Mouse (Mus musculus): Measurements from ENCODE around the gene 4930524J08Rik. TPM values are rescaled to one million over a fixed set of nuclear protein-coding genes. Genes with fewer than 3 reads are reported as not detected.

Gene 4930524J08Rik
- polyA plus RNA-seq (2015; fragmentation: Nextera tagmentation; extraction: Ambion mirVana) = 0.40 and 0.48 TPM in 2 replicates

- ATAC-seq (ENCODE audit: low read depth) = peak; percentile 95
- Histone ChIP-seq H3K9ac (ENCODE audit: low read depth, low read length) (peak within 1 kb of the TSS; percentile 97), H3K4me2 (ENCODE audit: low read depth, low read length) (peak within 1 kb of the TSS; percentile 95), H3K4me1 (ENCODE audit: control insufficient read depth, low read depth, low read length) (peaks cover 21% of the 10 kb centered on the region), H3K36me3 (ENCODE audit: control insufficient read depth, insufficient read depth) (0 out of 2 replicates have a peak, but pooled peaks cover 3% of the 10 kb centered on the region), H3K27me3 (ENCODE audit: control insufficient read depth, insufficient read depth, low read depth, low read length) (no peaks in the 10 kb centered on the region), H3K27ac (ENCODE audit: low read length) (peak within 1 kb of the TSS; percentile 95), H3K9me3 (replicated peaks; ENCODE audit: control insufficient read depth, low read length) (no peaks in the 10 kb centered on the region), H3K4me3 (ENCODE audit: low read depth, low read length) (peak within 1 kb of the TSS; percentile 97)
- under 1% methylated on average over 87 of the region's 97 CpGs for WGBS (ENCODE audit: insufficient replicate concordance)
Measured at GRCm38 (mm10) chr5:99978699-99979442, at the start of gene 4930524J08Rik, which contains the start of gene Hnrnpd. Gene 4930524J08Rik (plus strand): TSS chr5:99979061. Gene Hnrnpd (minus strand): TSS chr5:99978938.

DNA sequence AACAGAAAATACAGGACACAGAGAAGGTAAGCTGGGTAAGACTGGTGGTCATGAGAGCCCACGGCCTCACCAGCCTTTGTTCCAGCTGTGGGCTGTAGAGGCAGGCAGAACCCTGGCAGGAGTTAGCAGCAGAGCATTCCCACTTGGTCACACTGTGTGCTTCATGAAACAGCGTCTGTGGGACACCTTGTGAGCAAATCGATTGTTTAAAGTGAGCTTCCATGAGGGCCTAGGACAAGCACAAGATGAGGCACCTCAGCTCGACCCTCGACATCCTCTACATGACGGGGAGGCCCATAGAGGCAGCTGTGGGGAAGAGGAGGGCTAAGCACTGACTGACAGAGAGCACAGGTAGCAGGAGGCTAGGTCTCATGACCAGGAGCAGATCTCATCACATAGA is 47.0 kb upstream of the 4930524J08Rik start:
- H3K36me3 ChIP-seq (ENCODE audit: control insufficient read depth, insufficient read depth) = no peaks in the 10 kb centered on the region
- ATAC-seq (ENCODE audit: low read depth) = no peak
- H3K4me3 ChIP-seq (ENCODE audit: low read depth, low read length) = no peak overlapping the region
- H3K4me1 ChIP-seq (ENCODE audit: control insufficient read depth, low read depth, low read length) = no peaks in the 10 kb centered on the region
- H3K9ac ChIP-seq (ENCODE audit: low read depth, low read length) = no peak overlapping the region
- H3K4me2 ChIP-seq (ENCODE audit: low read depth, low read length) = no peak overlapping the region
- H3K27me3 ChIP-seq (ENCODE audit: control insufficient read depth, insufficient read depth, low read depth, low read length) = no peaks in the 10 kb centered on the region
- 62% methylated on average over 6 of the region's 6 CpGs for WGBS (ENCODE audit: insufficient replicate concordance)
- no peaks in the 10 kb centered on the region for H3K9me3 ChIP-seq (replicated peaks; ENCODE audit: control insufficient read depth, low read length)
- H3K27ac ChIP-seq (ENCODE audit: low read length) = no peak overlapping the region

DNA sequence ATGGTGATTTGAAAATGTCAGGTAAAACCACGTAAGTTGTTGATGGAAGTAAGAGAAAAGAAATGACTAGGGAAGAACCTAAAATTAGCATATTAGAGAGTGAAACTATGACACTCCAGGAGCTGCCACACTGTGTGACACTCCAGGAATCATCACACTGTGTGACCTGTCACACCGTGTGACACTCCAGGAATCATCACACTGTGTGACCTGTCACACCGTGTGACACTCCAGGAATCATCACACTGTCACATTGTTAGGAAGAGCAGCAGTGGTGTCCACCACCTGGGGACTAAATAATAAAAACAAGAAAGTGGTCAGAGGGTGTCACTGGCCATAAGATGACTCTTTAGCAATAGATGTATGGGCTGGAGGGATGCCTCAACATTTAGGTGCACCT is 39.4 kb upstream of the 4930524J08Rik start:
- H3K4me3 ChIP-seq (ENCODE audit: low read depth, low read length) = no peak overlapping the region
- H3K9me3 ChIP-seq (replicated peaks; ENCODE audit: control insufficient read depth, low read length) = no peaks in the 10 kb centered on the region
- no peak overlapping the region for H3K27ac ChIP-seq (ENCODE audit: low read length)
- H3K27me3 ChIP-seq (ENCODE audit: control insufficient read depth, insufficient read depth, low read depth, low read length) = no peaks in the 10 kb centered on the region
- 75% methylated on average over 3 of the region's 3 CpGs for WGBS (ENCODE audit: insufficient replicate concordance)
- H3K4me2 ChIP-seq (ENCODE audit: low read depth, low read length) = no peak overlapping the region
- no peak overlapping the region for H3K9ac ChIP-seq (ENCODE audit: low read depth, low read length)
- no peaks in the 10 kb centered on the region for H3K36me3 ChIP-seq (ENCODE audit: control insufficient read depth, insufficient read depth)
- H3K4me1 ChIP-seq (ENCODE audit: control insufficient read depth, low read depth, low read length) = no peaks in the 10 kb centered on the region
- ATAC-seq (ENCODE audit: low read depth) = no peak

GRCm38 (mm10) chr5:99941273-99941672 is 37.6 kb upstream of the 4930524J08Rik start:
- no peak overlapping the region for H3K27ac ChIP-seq (ENCODE audit: low read length)
- no peaks in the 10 kb centered on the region for H3K9me3 ChIP-seq (replicated peaks; ENCODE audit: control insufficient read depth, low read length)
- no peaks in the 10 kb centered on the region for H3K36me3 ChIP-seq (ENCODE audit: control insufficient read depth, insufficient read depth)
- H3K27me3 ChIP-seq (ENCODE audit: control insufficient read depth, insufficient read depth, low read depth, low read length) = no peaks in the 10 kb centered on the region
- no peak overlapping the region for H3K9ac ChIP-seq (ENCODE audit: low read depth, low read length)
- no peak overlapping the region for H3K4me3 ChIP-seq (ENCODE audit: low read depth, low read length)
- H3K4me2 ChIP-seq (ENCODE audit: low read depth, low read length) = no peak overlapping the region
- no peaks in the 10 kb centered on the region for H3K4me1 ChIP-seq (ENCODE audit: control insufficient read depth, low read depth, low read length)
- ATAC-seq (ENCODE audit: low read depth) = no peak
- WGBS (ENCODE audit: insufficient replicate concordance) = 64% methylated on average over 10 of the region's 10 CpGs

- 67% methylated on average over 10 of the region's 10 CpGs for WGBS (ENCODE audit: insufficient replicate concordance)
- Histone ChIP-seq H3K9ac (ENCODE audit: low read depth, low read length) (no peak overlapping the region), H3K4me3 (ENCODE audit: low read depth, low read length) (no peak overlapping the region), H3K4me1 (ENCODE audit: control insufficient read depth, low read depth, low read length) (no peaks in the 10 kb centered on the region), H3K9me3 (replicated peaks; ENCODE audit: control insufficient read depth, low read length) (no peaks in the 10 kb centered on the region), H3K27me3 (ENCODE audit: control insufficient read depth, insufficient read depth, low read depth, low read length) (no peaks in the 10 kb centered on the region), H3K27ac (ENCODE audit: low read length) (no peak overlapping the region), H3K36me3 (ENCODE audit: control insufficient read depth, insufficient read depth) (no peaks in the 10 kb centered on the region), H3K4me2 (ENCODE audit: low read depth, low read length) (no peak overlapping the region)
- no peak for ATAC-seq (ENCODE audit: low read depth)
Measured at GRCm38 (mm10) chr5:99941776-99942502, 36.9 kb upstream of the 4930524J08Rik start.

GRCm38 (mm10) chr5:99952513-99952912 is 26.3 kb upstream of the 4930524J08Rik start:
- no peak overlapping the region for H3K9ac ChIP-seq (ENCODE audit: low read depth, low read length)
- H3K9me3 ChIP-seq (replicated peaks; ENCODE audit: control insufficient read depth, low read length) = no peaks in the 10 kb centered on the region
- no peaks in the 10 kb centered on the region; the same call in 1 of the 2 replicates for H3K36me3 ChIP-seq (ENCODE audit: control insufficient read depth, insufficient read depth)
- no peak overlapping the region for H3K4me3 ChIP-seq (ENCODE audit: low read depth, low read length)
- ATAC-seq (ENCODE audit: low read depth) = peak; percentile 37; the same call in 1 of the 2 replicates
- H3K4me1 ChIP-seq (ENCODE audit: control insufficient read depth, low read depth, low read length) = no peaks in the 10 kb centered on the region
- 64% methylated on average over 5 of the region's 5 CpGs for WGBS (ENCODE audit: insufficient replicate concordance)
- no peak overlapping the region for H3K27ac ChIP-seq (ENCODE audit: low read length)
- no peaks in the 10 kb centered on the region for H3K27me3 ChIP-seq (ENCODE audit: control insufficient read depth, insufficient read depth, low read depth, low read length)
- no peak overlapping the region for H3K4me2 ChIP-seq (ENCODE audit: low read depth, low read length)

GRCm38 (mm10) chr5:99953883-99954282 is 25.0 kb upstream of the 4930524J08Rik start:
- peaks cover 3% of the 10 kb centered on the region; the same call in 1 of the 2 replicates for H3K36me3 ChIP-seq (ENCODE audit: control insufficient read depth, insufficient read depth)
- WGBS (ENCODE audit: insufficient replicate concordance) = 50% methylated on average over 1 of the region's 1 CpGs
- H3K4me2 ChIP-seq (ENCODE audit: low read depth, low read length) = no peak overlapping the region
- H3K4me3 ChIP-seq (ENCODE audit: low read depth, low read length) = no peak overlapping the region
- H3K9ac ChIP-seq (ENCODE audit: low read depth, low read length) = no peak overlapping the region
- H3K4me1 ChIP-seq (ENCODE audit: control insufficient read depth, low read depth, low read length) = no peaks in the 10 kb centered on the region
- no peak for ATAC-seq (ENCODE audit: low read depth)
- H3K27ac ChIP-seq (ENCODE audit: low read length) = no peak overlapping the region
- H3K9me3 ChIP-seq (replicated peaks; ENCODE audit: control insufficient read depth, low read length) = no peaks in the 10 kb centered on the region
- H3K27me3 ChIP-seq (ENCODE audit: control insufficient read depth, insufficient read depth, low read depth, low read length) = no peaks in the 10 kb centered on the region

GRCm38 (mm10) chr5:99958666-99959065 is 20.2 kb upstream of the 4930524J08Rik start:
- WGBS (ENCODE audit: insufficient replicate concordance) = 81% methylated on average over 1 of the region's 1 CpGs
- Histone ChIP-seq H3K36me3 (ENCODE audit: control insufficient read depth, insufficient read depth) (peaks cover 35% of the 10 kb centered on the region), H3K4me2 (ENCODE audit: low read depth, low read length) (no peak overlapping the region)

More at GRCm38 (mm10) chr5:99958666-99959065, 20.2 kb upstream of the 4930524J08Rik start:
- Histone ChIP-seq H3K4me1 (ENCODE audit: control insufficient read depth, low read depth, low read length) (no peaks in the 10 kb centered on the region), H3K27ac (ENCODE audit: low read length) (no peak overlapping the region), H3K9me3 (replicated peaks; ENCODE audit: control insufficient read depth, low read length) (no peaks in the 10 kb centered on the region), H3K9ac (ENCODE audit: low read depth, low read length) (no peak overlapping the region), H3K4me3 (ENCODE audit: low read depth, low read length) (no peak overlapping the region), H3K27me3 (ENCODE audit: control insufficient read depth, insufficient read depth, low read depth, low read length) (no peaks in the 10 kb centered on the region)
- no peak for ATAC-seq (ENCODE audit: low read depth)
